In the genomic region with DNA sequence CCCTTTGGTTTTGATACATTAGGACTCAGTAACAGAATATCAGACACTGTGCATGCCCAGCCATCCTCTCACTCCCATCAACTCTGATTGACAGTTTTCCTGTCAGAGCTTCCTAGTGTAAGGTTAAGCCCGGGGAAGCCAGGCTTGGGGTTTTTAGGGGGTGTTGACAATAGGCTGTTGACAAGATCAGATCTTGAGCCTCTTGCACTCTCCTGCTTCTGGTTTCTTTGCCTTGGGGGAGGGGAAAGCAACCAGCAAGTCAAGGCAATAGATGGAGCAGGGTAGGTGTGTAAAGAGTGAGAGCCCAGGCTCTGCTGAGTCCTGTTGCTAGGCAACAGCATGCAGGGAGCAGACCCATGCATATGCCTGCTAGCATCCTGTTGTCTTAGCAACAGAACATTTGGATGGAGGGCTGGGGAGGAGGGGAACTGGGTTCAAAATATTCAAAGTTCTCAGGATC, we compare ENCODE assay signal across 8 mouse cellular contexts.
DNase-seq lines count a peak whose midpoint lies in the region; ATAC-seq and TF ChIP-seq lines count a peak whose summit lies in the region.

No protein-coding gene starts in this region.

- intact Hi-C loops in left cerebral cortex, postnatal 25 days (cut with DNase I), result loop anchor here (5.0 kb wide), 1 partner anchor 196 kb away; no protein-coding TSS in a partner anchor

- no peaks in the 10 kb centered on the region for H3K4me1 ChIP-seq in cerebellum, adult 2 months (ENCODE audit: control insufficient read depth, insufficient read depth, low read length)
- H3K4me1 ChIP-seq in hindbrain, embryonic 10.5 days (replicated peaks), result peaks cover 16% of the 10 kb centered on the region
- no peaks in the 10 kb centered on the region for H3K4me1 ChIP-seq in liver, postnatal 0 days (ENCODE audit: insufficient read depth)

- TF ChIP-seq CTCF in cerebellum, adult 2 months (IDR thresholded peaks at IDR 0.05; ENCODE audit: borderline replicate concordance, insufficient read depth, low read depth, low read length), result no peak
- TF ChIP-seq CTCF in liver, postnatal 0 days (IDR thresholded peaks at IDR 0.05; ENCODE audit: low read depth), result no peak

- 33% methylated on average over 1 of the region's 1 CpGs for WGBS in cerebellum, adult 2 months
- 15% methylated on average over 1 of the region's 1 CpGs for WGBS in hindbrain, embryonic 10.5 days
- 22% methylated on average over 1 of the region's 1 CpGs for WGBS in liver, postnatal 0 days (ENCODE audit: insufficient replicate concordance)

- TF ChIP-seq EP300 in liver, postnatal 0 days (IDR thresholded peaks at IDR 0.05; ENCODE audit: low read depth), result no peak

- H3K27me3 ChIP-seq in cerebellum, adult 2 months (ENCODE audit: control insufficient read depth, insufficient read depth, low read length), result no peaks in the 10 kb centered on the region
- H3K27me3 ChIP-seq in hindbrain, embryonic 10.5 days (ENCODE audit: insufficient read depth, poor library complexity, severe bottlenecking), result no peaks in the 10 kb centered on the region
- no peaks in the 10 kb centered on the region for H3K27me3 ChIP-seq in liver, postnatal 0 days (ENCODE audit: insufficient read depth, low read length)

- H3K36me3 ChIP-seq in hindbrain, embryonic 10.5 days, result no peaks in the 10 kb centered on the region
- no peaks in the 10 kb centered on the region for H3K36me3 ChIP-seq in liver, postnatal 0 days (replicated peaks; ENCODE audit: insufficient read depth, low read length)

- no peak overlapping the region for H3K9ac ChIP-seq in liver, postnatal 0 days (replicated peaks)

- no peak for ATAC-seq in liver, postnatal 0 days
- no peak for ATAC-seq in megakaryocyte, adult 5-6 weeks (ENCODE audit: poor library complexity, severe bottlenecking)

- H3K9me3 ChIP-seq in hindbrain, embryonic 10.5 days, result no peaks in the 10 kb centered on the region
- no peaks in the 10 kb centered on the region for H3K9me3 ChIP-seq in liver, postnatal 0 days (ENCODE audit: low read length)

- peak; percentile 43 to 61 for DNase-seq in cerebellum, postnatal 10 days
- DNase-seq in cerebellum, adult 2 months, result no peak
- peak; percentile 52 for DNase-seq in hindbrain, embryonic 10.5 days (ENCODE audit: low spot score)
- DNase-seq in left cerebral cortex, postnatal 25 days (ENCODE audit: low spot score in 2 of 2), result peak; percentile 69 to 87
- peak; percentile 66 for DNase-seq in retina, postnatal 1 day
- DNase-seq in liver, postnatal 0 days, result no peak
- DNase-seq in kidney, postnatal 14 days, result no peak

- H3K4me2 ChIP-seq in liver, postnatal 0 days (ENCODE audit: low read depth, low read length), result no peak overlapping the region

- no peak overlapping the region for H3K4me3 ChIP-seq in cerebellum, adult 2 months (replicated peaks; ENCODE audit: insufficient read depth, low read depth, low read length)
- H3K4me3 ChIP-seq in hindbrain, embryonic 10.5 days, result no peak overlapping the region
- no peak overlapping the region for H3K4me3 ChIP-seq in liver, postnatal 0 days (ENCODE audit: low read depth, low read length)

- TF ChIP-seq POLR2A in cerebellum, adult 2 months (IDR thresholded peaks at IDR 0.05; ENCODE audit: borderline replicate concordance, insufficient read depth, low read length), result no peak

- no peak overlapping the region for H3K27ac ChIP-seq in cerebellum, adult 2 months (ENCODE audit: insufficient read depth, low read length)
- 0 out of 2 replicates have a peak overlapping the region, but pooled peaks have one; percentile 16 for H3K27ac ChIP-seq in hindbrain, embryonic 10.5 days
- H3K27ac ChIP-seq in liver, postnatal 0 days (ENCODE audit: low read depth), result no peak overlapping the region

Comparison
In these comparisons a context has a peak if more than half of its experiments do, and no peak if none do; other contexts are left out.
1. DNase-seq: peak in cerebellum, postnatal 10 days (2 of 2), hindbrain, embryonic 10.5 days (single experiment), left cerebral cortex, postnatal 25 days (2 of 2) and retina, postnatal 1 day (single experiment); none in cerebellum, adult 2 months (0 of 2), liver, postnatal 0 days (single experiment) and kidney, postnatal 14 days (single experiment).